Mouse (Mus musculus) embryonic facial prominence, embryonic 14.5 days (tissue): ENCODE results near the gene Tapbp. TPM values are rescaled to one million over a fixed set of nuclear protein-coding genes. Genes with fewer than 3 reads are reported as not detected.

Source experiments
- ATAC-seq: fragments of 200-750 bp; cut with Nextera tagmentation; 2 replicates; pipeline ENCODE4 v1.8.0; 2017; ENCODE audit warnings: low read depth, moderate number of reproducible peaks, moderate TSS enrichment
- DNase-seq: peaks from one replicate; pipeline ENCODE4 v3.0.0-alpha.2; 2015; ENCODE audit warnings: low spot score
- H3K27ac ChIP-seq: fragments of 300-500 bp; sonication (generic); replicated peaks from 2 replicates; pipeline ENCODE4 v1.5.1; 2014; ENCODE audit warnings: low read depth, mild to moderate bottlenecking, low read length, moderate library complexity
- H3K27me3 ChIP-seq: fragments of 300-500 bp; sonication (generic); replicated peaks from 2 replicates; pipeline ENCODE4 v1.6.1; 2014; ENCODE audit warnings: low read length; ENCODE audit not compliant: control insufficient read depth, insufficient read depth
- H3K36me3 ChIP-seq: fragments of 300-500 bp; sonication (generic); 2 replicates; pipeline ENCODE4 v1.6.1; 2014; ENCODE audit warnings: low read length, mixed read lengths; ENCODE audit not compliant: control insufficient read depth, insufficient read depth
- H3K4me1 ChIP-seq: fragments of 300-500 bp; sonication (generic); 2 replicates; pipeline ENCODE4 v1.6.1; 2014; ENCODE audit warnings: antibody characterized with exemption, low read length; ENCODE audit not compliant: control insufficient read depth, insufficient read depth
- H3K4me2 ChIP-seq: fragments of 300-500 bp; sonication (generic); 2 replicates; pipeline ENCODE4 v1.6.1; 2014; ENCODE audit warnings: low read depth, mild to moderate bottlenecking, low read length, moderate library complexity, mixed read lengths
- H3K4me3 ChIP-seq: fragments of 300-500 bp; sonication (generic); 2 replicates; pipeline ENCODE4 v1.5.1; 2014; ENCODE audit warnings: low read depth, mild to moderate bottlenecking, low read length
- H3K9ac ChIP-seq: fragments of 300-500 bp; sonication (generic); 2 replicates; pipeline ENCODE4 v1.6.1; 2014; ENCODE audit warnings: low read depth, mild to moderate bottlenecking, low read length, moderate library complexity, mixed read lengths
- H3K9me3 ChIP-seq: fragments of 300-500 bp; sonication (generic); 2 replicates; pipeline ENCODE4 v1.6.1; 2016; ENCODE audit warnings: low read length; ENCODE audit not compliant: control insufficient read depth
- WGBS: fragments of 180-500 bp; shearing (Covaris S2); extraction: QIAGEN DNeasy Blood & Tissue Kit; methylation state at CpG from one replicate; pipeline ENCODE4 v1.1.7; 2014; 5-methylcytosine and 5-hydroxymethylcytosine counted together
- microRNA-seq: library from miRNA; unstranded; fragments of <30 nt; microRNA quantifications from one replicate; pipeline ENCODE4, GENCODE M21; 2016; ENCODE audit warnings: borderline number of aligned reads
- polyA plus RNA-seq: library from polyadenylated mRNA; unstranded; fragments of >200 nt; fragmentation: Nextera tagmentation; extraction: Ambion mirVana; gene quantifications from 2 replicates; pipeline ENCODE4 v1.2.1, GENCODE M21; 2014

Gene Tapbp
- polyA plus RNA-seq, 1 experiment from 2014 or later, result 31.9 TPM

- peaks cover 20% of the 10 kb centered on the region for H3K36me3 ChIP-seq
- no peak overlapping the region for H3K9ac ChIP-seq
- H3K9me3 ChIP-seq, result no peaks in the 10 kb centered on the region; the same call in 1 of the 2 replicates
- H3K4me2 ChIP-seq, result no peak overlapping the region
- no peak for ATAC-seq
- DNase-seq, result no peak
- H3K4me1 ChIP-seq, result no peaks in the 10 kb centered on the region
- 76% methylated on average over 4 of the region's 4 CpGs for WGBS
- H3K27ac ChIP-seq, result no peak overlapping the region
- no peaks in the 10 kb centered on the region for H3K27me3 ChIP-seq
- no peak overlapping the region for H3K4me3 ChIP-seq
Observed at GRCm38 (mm10) chr17:33969394-33969793, 53.7 kb downstream of the Tapbp start.

- peaks cover 22% of the 10 kb centered on the region for H3K27me3 ChIP-seq
- no peaks in the 10 kb centered on the region for H3K36me3 ChIP-seq
- H3K4me1 ChIP-seq, result no peaks in the 10 kb centered on the region
- no peak overlapping the region for H3K27ac ChIP-seq
- DNase-seq (peak; percentile 71), ATAC-seq (no peak)
- H3K9ac ChIP-seq, result no peak overlapping the region
- H3K9me3 ChIP-seq, result no peaks in the 10 kb centered on the region; the same call in 1 of the 2 replicates
- no peak overlapping the region for H3K4me3 ChIP-seq
- no peak overlapping the region for H3K4me2 ChIP-seq
- 5% methylated on average over 1 of the region's 1 CpGs for WGBS
Observed at GRCm38 (mm10) chr17:33972691-33973090, 57.0 kb downstream of the Tapbp start.

- WGBS, result 58% methylated on average over 3 of the region's 3 CpGs
- peaks cover 30% of the 10 kb centered on the region for H3K27me3 ChIP-seq
- ATAC-seq, result no peak
Observed at GRCm38 (mm10) chr17:33973572-33973971, 57.9 kb downstream of the Tapbp start.

DNA sequence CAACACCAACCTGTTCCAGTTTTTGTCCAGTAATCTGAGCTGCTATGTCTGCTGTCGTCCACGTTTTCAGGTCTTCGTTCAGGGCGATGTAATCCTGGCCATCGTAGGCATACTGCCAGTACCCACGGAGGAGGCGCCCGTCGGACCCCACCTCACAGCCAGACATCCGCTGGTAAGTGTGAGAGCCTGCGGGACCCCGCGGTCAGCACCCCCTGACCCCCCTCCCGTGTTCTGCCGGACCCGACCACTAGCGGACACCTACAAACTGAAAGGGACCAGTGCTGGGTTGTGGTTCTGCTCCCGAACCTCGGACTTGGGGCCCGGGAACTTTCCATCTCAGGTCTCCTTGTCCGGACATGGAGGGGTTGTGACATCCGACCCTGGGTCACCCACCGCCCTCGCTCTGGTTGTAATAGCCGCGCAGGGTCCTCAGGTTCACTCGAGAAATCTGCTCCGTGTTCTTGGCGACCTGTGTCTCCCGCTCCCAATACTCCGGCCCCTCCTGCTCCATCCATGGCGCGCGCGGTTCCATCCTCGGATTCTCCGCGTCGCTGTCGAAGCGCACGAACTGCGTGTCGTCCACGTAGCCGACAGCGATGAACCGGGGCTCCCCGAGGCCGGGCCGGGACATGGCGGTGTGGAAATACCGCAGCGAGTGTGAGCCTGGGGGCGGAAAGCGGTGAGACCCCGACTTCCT is 62.3 kb downstream of the Tapbp start:
- peaks cover 50% of the 10 kb centered on the region for H3K27me3 ChIP-seq
- ATAC-seq, result no peak
- 3% methylated on average over 54 of the region's 57 CpGs for WGBS

More at GRCm38 (mm10) chr17:33973572-33973971, 57.9 kb downstream of the Tapbp start:
- no peaks in the 10 kb centered on the region for H3K4me1 ChIP-seq
- no peaks in the 10 kb centered on the region; the same call in 1 of the 2 replicates for H3K9me3 ChIP-seq
- no peaks in the 10 kb centered on the region for H3K36me3 ChIP-seq
- H3K4me3 ChIP-seq, result no peak overlapping the region
- H3K27ac ChIP-seq, result no peak overlapping the region
- no peak overlapping the region for H3K4me2 ChIP-seq
- no peak overlapping the region for H3K9ac ChIP-seq
- DNase-seq, result no peak

GRCm38 (mm10) chr17:33978631-33979031 is 62.9 kb downstream of the Tapbp start:
- peaks cover 50% of the 10 kb centered on the region for H3K27me3 ChIP-seq
- no peak overlapping the region for H3K27ac ChIP-seq
- DNase-seq (peak; percentile 44), ATAC-seq (no peak)
- no peaks in the 10 kb centered on the region for H3K9me3 ChIP-seq
- H3K9ac ChIP-seq, result peak overlapping the region; percentile 41
- peak overlapping the region; percentile 33 for H3K4me3 ChIP-seq
- peak overlapping the region; percentile 54 for H3K4me2 ChIP-seq
- peaks cover 6% of the 10 kb centered on the region for H3K4me1 ChIP-seq
- no peaks in the 10 kb centered on the region for H3K36me3 ChIP-seq
- 0% methylated on average over 11 of the region's 17 CpGs for WGBS

More for the DNA sequence above, 62.3 kb downstream of the Tapbp start:
- no peak for DNase-seq
- peak overlapping the region; percentile 54 for H3K4me2 ChIP-seq
- peak overlapping the region; percentile 33 for H3K4me3 ChIP-seq
- H3K4me1 ChIP-seq, result peaks cover 6% of the 10 kb centered on the region
- H3K9me3 ChIP-seq, result no peaks in the 10 kb centered on the region
- no peak overlapping the region for H3K27ac ChIP-seq
- H3K9ac ChIP-seq, result peak overlapping the region; percentile 41
- no peaks in the 10 kb centered on the region for H3K36me3 ChIP-seq

Small RNA genes lying within 50 kb of the gene (microRNA-seq; reads per million reads assigned to microRNA genes)
- not detected for gene Gm27740

Other genes with a start within 250 kb of the Tapbp start
- gene Hnrnpm, start 229.0 kb upstream of the Tapbp start, polyA plus RNA-seq, result 266 and 275 TPM in 2 replicates
- 62.2 and 63.9 TPM in 2 replicates for gene March2, start 197.2 kb upstream of the Tapbp start, polyA plus RNA-seq
- 156 and 181 TPM in 2 replicates for gene Rab11b, start 155.4 kb upstream of the Tapbp start, polyA plus RNA-seq
- gene Angptl4, start 134.1 kb upstream of the Tapbp start, polyA plus RNA-seq, result 35.7 and 52.1 TPM in 2 replicates
- gene Kank3, start 105.4 kb upstream of the Tapbp start, polyA plus RNA-seq, result 38.7 and 39.4 TPM in 2 replicates
- gene Rps28, start 91.3 kb upstream of the Tapbp start, polyA plus RNA-seq, result 1,198 and 1,307 TPM in 2 replicates
- gene Ndufa7, start 91.3 kb upstream of the Tapbp start, polyA plus RNA-seq, result 479 and 488 TPM in 2 replicates
- gene Cd320, start 72.8 kb upstream of the Tapbp start, polyA plus RNA-seq, result 60.5 and 62.3 TPM in 2 replicates
- gene Gm7029, start 42.1 kb upstream of the Tapbp start, polyA plus RNA-seq, result not detected in 2 replicates
- 5.9 and 7.0 TPM in 2 replicates for gene Kifc1, start 25.2 kb upstream of the Tapbp start, polyA plus RNA-seq
- gene Platr17, start 10.8 kb upstream of the Tapbp start, polyA plus RNA-seq, result not detected in 2 replicates
- gene Daxx, start 6.5 kb upstream of the Tapbp start, polyA plus RNA-seq, result 34.8 and 38.2 TPM in 2 replicates
- 8.9 and 11.6 TPM in 2 replicates for gene Zbtb22, start within 50 bp of the Tapbp start, polyA plus RNA-seq
- gene Rgl2, start 13.6 kb downstream of the Tapbp start, polyA plus RNA-seq, result 34.5 and 43.4 TPM in 2 replicates
- 122 and 124 TPM in 2 replicates for gene Pfdn6, start 24.4 kb downstream of the Tapbp start, polyA plus RNA-seq
- 15.4 and 20.2 TPM in 2 replicates for gene Wdr46, start 24.8 kb downstream of the Tapbp start, polyA plus RNA-seq
- gene B3galt4, start 35.6 kb downstream of the Tapbp start, polyA plus RNA-seq, result 4.4 and 5.7 TPM in 2 replicates
- 38.6 and 41.6 TPM in 2 replicates for gene Vps52, start 39.9 kb downstream of the Tapbp start, polyA plus RNA-seq
- gene Rps18, start 40.1 kb downstream of the Tapbp start, polyA plus RNA-seq, result 2,078 and 2,095 TPM in 2 replicates
- gene H2-K1, start 84.4 kb downstream of the Tapbp start, polyA plus RNA-seq, result 20.8 and 30.8 TPM in 2 replicates
- 6.0 and 7.2 TPM in 2 replicates for gene Ring1, start 108.8 kb downstream of the Tapbp start, polyA plus RNA-seq
- 41.3 and 46.1 TPM in 2 replicates for gene H2-Ke6, start 112.2 kb downstream of the Tapbp start, polyA plus RNA-seq
- gene Slc39a7, start 115.8 kb downstream of the Tapbp start, polyA plus RNA-seq, result 118 and 125 TPM in 2 replicates
- gene Rxrb, start 115.9 kb downstream of the Tapbp start, polyA plus RNA-seq, result 26.0 and 29.2 TPM in 2 replicates
- 53.9 and 64.3 TPM in 2 replicates for gene Col11a2, start 123.5 kb downstream of the Tapbp start, polyA plus RNA-seq
- gene H2-Oa, start 176.4 kb downstream of the Tapbp start, polyA plus RNA-seq, result 0.36 and 0.76 TPM in 2 replicates
- 13.6 and 14.9 TPM in 2 replicates for gene H2-DMa, start 203.6 kb downstream of the Tapbp start, polyA plus RNA-seq
- 103 and 105 TPM in 2 replicates for gene Brd2, start 206.7 kb downstream of the Tapbp start, polyA plus RNA-seq
- 0.22 and 0.39 TPM in 2 replicates for gene H2-DMb2, start 227.4 kb downstream of the Tapbp start, polyA plus RNA-seq
- gene H2-DMb1, start 237.2 kb downstream of the Tapbp start, polyA plus RNA-seq, result 2.8 and 4.3 TPM in 2 replicates